Mouse (Mus musculus) thymus, adult 2 months (tissue): Measurements from ENCODE around the gene Kif5a.

Experiments used
- CTCF ChIP-seq: fragments of 200-500 bp; IDR thresholded peaks from 2 replicates; pipeline ENCODE4 v1.5.1; 2012; ENCODE audit warnings: mild to moderate bottlenecking, control low read depth, low read length, moderate library complexity, borderline replicate concordance; ENCODE audit not compliant: control insufficient read depth, poor library complexity, insufficient read depth; ENCODE audit errors: extremely low read depth
- POLR2A ChIP-seq: fragments of 200-500 bp; IDR thresholded peaks from 2 replicates; pipeline ENCODE4 v1.6.1; 2012; ENCODE audit warnings: mild to moderate bottlenecking, low read length, control low read depth, moderate library complexity; ENCODE audit not compliant: control insufficient read depth, poor library complexity, insufficient read depth; ENCODE audit errors: extremely low read depth

DNA sequence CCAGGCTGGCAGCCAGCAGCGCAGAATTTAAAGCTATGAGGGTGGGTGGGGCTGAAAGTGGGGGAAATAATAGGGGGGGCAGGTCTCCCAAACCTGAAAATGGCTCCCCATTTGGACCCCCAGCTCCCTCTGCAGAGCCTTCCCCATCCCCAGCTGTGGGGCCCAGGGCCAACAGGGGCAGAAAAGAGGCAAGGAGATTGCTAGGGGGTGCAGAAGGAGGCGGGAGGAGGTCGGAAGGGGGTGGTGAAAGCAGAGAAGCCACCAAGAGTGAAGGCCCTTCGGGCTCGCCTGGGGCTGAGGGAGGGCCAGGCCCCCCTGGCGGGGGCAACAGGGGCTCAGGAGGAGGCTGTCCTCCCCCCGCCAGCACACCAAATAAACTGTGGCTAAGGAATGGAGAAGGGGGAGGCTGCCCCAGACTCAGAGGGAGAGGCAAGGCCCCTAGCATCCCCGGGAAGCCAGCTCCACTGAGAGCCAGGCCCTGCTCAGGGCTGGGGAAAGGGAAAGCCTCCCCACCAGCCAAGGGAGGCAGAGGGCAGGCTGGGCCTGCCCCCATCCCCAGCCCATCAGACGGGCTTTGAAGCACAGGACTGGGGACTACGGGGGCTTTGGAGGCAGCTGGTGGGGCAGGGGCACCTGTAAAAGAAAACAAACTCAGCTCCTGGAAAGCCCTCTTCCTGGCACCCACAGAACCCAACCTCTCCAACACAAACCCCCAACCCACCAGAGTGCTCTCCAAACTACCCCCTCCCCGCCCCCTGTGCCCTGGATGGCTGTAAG, 21.8 kb upstream of the Kif5a start:
- TF ChIP-seq POLR2A (no peak), CTCF (no peak)
